Mouse (Mus musculus) forebrain, embryonic 11.5 days (tissue): ENCODE results near the gene Hmcn1. TPM values are rescaled to one million over a fixed set of nuclear protein-coding genes. Genes with fewer than 3 reads are reported as not detected.

Source experiments
- ATAC-seq: fragments of 200-750 bp; cut with Nextera tagmentation; replicated peaks from 2 replicates; pipeline ENCODE4 v1.8.0; 2017; ENCODE audit warnings: moderate TSS enrichment; ENCODE audit not compliant: low FRiP score
- DNase-seq: peaks from one replicate; pipeline ENCODE4 v3.0.0-alpha.2; 2017; ENCODE audit warnings: low spot score
- H3K27ac ChIP-seq: fragments of 300-500 bp; sonication (generic); 2 replicates; pipeline ENCODE4 v1.5.1; 2014; ENCODE audit warnings: low read depth, low read length
- H3K27me3 ChIP-seq: fragments of 300-500 bp; sonication (generic); 2 replicates; pipeline ENCODE4 v1.6.1; 2014; ENCODE audit warnings: mild to moderate bottlenecking, low read length, mixed read lengths; ENCODE audit not compliant: control insufficient read depth, insufficient read depth
- H3K36me3 ChIP-seq: fragments of 300-500 bp; sonication (generic); 2 replicates; pipeline ENCODE4 v1.6.1; 2014; ENCODE audit warnings: mild to moderate bottlenecking, low read length, moderate library complexity, mixed read lengths; ENCODE audit not compliant: control insufficient read depth, insufficient read depth
- H3K4me1 ChIP-seq: fragments of 300-500 bp; sonication (generic); replicated peaks from 2 replicates; pipeline ENCODE4 v1.6.1; 2014; ENCODE audit warnings: low read length, mixed read lengths; ENCODE audit not compliant: control insufficient read depth, insufficient read depth
- H3K4me2 ChIP-seq: fragments of 300-500 bp; sonication (generic); 2 replicates; pipeline ENCODE4 v1.6.1; 2014; ENCODE audit warnings: low read depth, mild to moderate bottlenecking, low read length, moderate library complexity, mixed read lengths; ENCODE audit not compliant: severe bottlenecking
- H3K4me3 ChIP-seq: fragments of 300-500 bp; sonication (generic); 2 replicates; pipeline ENCODE4 v1.5.1; 2014; ENCODE audit warnings: low read depth, low read length
- H3K9ac ChIP-seq: fragments of 300-500 bp; sonication (generic); 2 replicates; pipeline ENCODE4 v1.6.1; 2014; ENCODE audit warnings: low read length
- H3K9me3 ChIP-seq: fragments of 300-500 bp; sonication (generic); 2 replicates; pipeline ENCODE4 v1.6.1; 2016; ENCODE audit warnings: low read length, mixed read lengths; ENCODE audit not compliant: control insufficient read depth
- WGBS: fragments of 180-500 bp; shearing (Covaris S2); extraction: QIAGEN DNeasy Blood & Tissue Kit; methylation state at CpG from one replicate; pipeline ENCODE4 v1.1.7; 2014; 5-methylcytosine and 5-hydroxymethylcytosine counted together
- polyA plus RNA-seq: library from polyadenylated mRNA; unstranded; fragments of >200 nt; fragmentation: Nextera tagmentation; extraction: Ambion mirVana; gene quantifications from 2 replicates; pipeline ENCODE4 v1.2.1, GENCODE M21; 2014

Hmcn1 gene
- polyA plus RNA-seq, 1 experiment from 2014 or later, result 12.1 TPM

GRCm38 (mm10) chr1:150593614-150594013, 399.6 kb downstream of the Hmcn1 start:
- no peak overlapping the region for H3K4me3 ChIP-seq
- ATAC-seq, result no peak
- no peak for DNase-seq

DNA sequence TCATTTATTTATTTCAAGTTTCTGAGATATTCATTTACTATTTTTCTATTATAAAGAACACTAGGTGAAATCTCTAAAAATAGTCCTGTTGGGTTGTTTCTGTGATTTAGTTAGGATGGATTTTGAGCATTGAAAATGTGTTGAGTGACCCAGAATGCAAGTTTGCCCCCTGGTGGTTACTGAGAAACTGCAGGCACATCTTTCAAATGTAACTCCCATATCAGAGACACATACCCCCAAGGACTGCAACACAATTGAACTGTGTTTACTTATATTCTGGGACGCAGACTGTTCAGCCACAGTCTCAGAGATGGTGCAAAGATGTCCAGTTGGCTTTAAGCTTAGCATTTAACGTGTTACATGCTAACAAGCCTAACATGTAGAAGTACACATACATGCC, 402.0 kb downstream of the Hmcn1 start:
- DNase-seq (peak; percentile 57), ATAC-seq (no peak)
- H3K9me3 ChIP-seq, result no peaks in the 10 kb centered on the region
- H3K27me3 ChIP-seq, result peaks cover 3% of the 10 kb centered on the region; the same call in 1 of the 2 replicates
- H3K27ac ChIP-seq, result no peak overlapping the region
- H3K36me3 ChIP-seq, result no peaks in the 10 kb centered on the region
- H3K4me3 ChIP-seq, result no peak overlapping the region
- whole genome bisulfite sequencing, result 29% methylated on average over 2 of the region's 2 CpGs
- no peak overlapping the region for H3K9ac ChIP-seq
- no peaks in the 10 kb centered on the region; the same call in 1 of the 2 replicates for H3K4me1 ChIP-seq
- H3K4me2 ChIP-seq, result no peak overlapping the region

More at GRCm38 (mm10) chr1:150593614-150594013, 399.6 kb downstream of the Hmcn1 start:
- no peaks in the 10 kb centered on the region for H3K4me1 ChIP-seq
- peaks cover 3% of the 10 kb centered on the region; the same call in 1 of the 2 replicates for H3K27me3 ChIP-seq
- no peaks in the 10 kb centered on the region for H3K9me3 ChIP-seq
- no peak overlapping the region for H3K4me2 ChIP-seq
- no peaks in the 10 kb centered on the region for H3K36me3 ChIP-seq
- H3K27ac ChIP-seq, result no peak overlapping the region
- 92% methylated on average over 13 of the region's 13 CpGs for WGBS
- no peak overlapping the region for H3K9ac ChIP-seq

DNA sequence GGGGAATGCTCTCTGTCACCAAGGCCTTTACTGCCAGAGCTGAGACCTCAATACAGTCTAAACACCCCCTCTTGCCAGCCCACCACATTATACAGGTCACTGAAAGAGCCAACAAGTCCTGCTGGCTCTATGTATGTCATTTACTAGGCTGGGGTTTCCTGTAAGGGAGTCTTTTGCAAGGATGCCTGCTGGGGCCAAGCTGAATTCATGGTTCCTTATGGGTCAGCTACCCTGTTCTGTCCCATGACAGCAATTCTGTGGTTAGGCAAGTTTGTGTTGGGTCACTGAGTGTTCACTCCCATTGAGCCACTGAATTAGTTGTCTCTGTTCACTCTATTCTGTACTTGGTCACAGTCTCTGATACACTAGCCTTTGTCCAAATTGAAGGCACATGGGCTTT, 405.8 kb downstream of the Hmcn1 start:
- H3K4me3 ChIP-seq, result no peak overlapping the region
- no peaks in the 10 kb centered on the region for H3K9me3 ChIP-seq
- DNase-seq (no peak), ATAC-seq (peak; percentile 69)
- H3K9ac ChIP-seq, result no peak overlapping the region
- no peak overlapping the region for H3K27ac ChIP-seq
- no peaks in the 10 kb centered on the region for H3K36me3 ChIP-seq
- no peak overlapping the region for H3K4me2 ChIP-seq
- H3K4me1 ChIP-seq, result no peaks in the 10 kb centered on the region; the same call in 1 of the 2 replicates
- H3K27me3 ChIP-seq, result peaks cover 3% of the 10 kb centered on the region; the same call in 1 of the 2 replicates

DNA sequence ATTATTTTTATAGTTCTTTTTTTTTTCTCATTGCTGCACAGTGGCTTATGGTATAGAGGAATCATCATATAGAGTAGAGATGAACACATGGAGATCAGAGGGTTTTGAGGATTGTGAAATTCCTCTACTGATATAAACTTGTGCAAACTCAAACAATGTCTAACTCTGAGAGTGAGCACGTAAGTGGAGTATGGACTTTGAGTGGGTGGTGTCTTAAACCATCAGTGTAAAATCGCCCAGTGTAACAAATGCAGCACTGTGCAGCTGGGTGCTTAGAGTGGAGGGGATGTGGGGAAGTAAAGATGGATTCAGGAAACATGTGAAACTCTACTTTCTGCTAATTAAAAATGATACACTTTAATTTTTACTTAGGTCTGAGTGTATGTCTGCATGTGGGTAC, 408.8 kb downstream of the Hmcn1 start:
- ATAC-seq, result no peak
- H3K9me3 ChIP-seq, result no peaks in the 10 kb centered on the region
- H3K36me3 ChIP-seq, result no peaks in the 10 kb centered on the region
- no peak overlapping the region for H3K9ac ChIP-seq
- H3K4me3 ChIP-seq, result no peak overlapping the region
- H3K4me1 ChIP-seq, result no peaks in the 10 kb centered on the region; the same call in 1 of the 2 replicates
- H3K27me3 ChIP-seq, result no peaks in the 10 kb centered on the region
- H3K4me2 ChIP-seq, result no peak overlapping the region
- no peak overlapping the region for H3K27ac ChIP-seq
- WGBS, result 85% methylated on average over 2 of the region's 2 CpGs
- DNase-seq, result no peak

DNA sequence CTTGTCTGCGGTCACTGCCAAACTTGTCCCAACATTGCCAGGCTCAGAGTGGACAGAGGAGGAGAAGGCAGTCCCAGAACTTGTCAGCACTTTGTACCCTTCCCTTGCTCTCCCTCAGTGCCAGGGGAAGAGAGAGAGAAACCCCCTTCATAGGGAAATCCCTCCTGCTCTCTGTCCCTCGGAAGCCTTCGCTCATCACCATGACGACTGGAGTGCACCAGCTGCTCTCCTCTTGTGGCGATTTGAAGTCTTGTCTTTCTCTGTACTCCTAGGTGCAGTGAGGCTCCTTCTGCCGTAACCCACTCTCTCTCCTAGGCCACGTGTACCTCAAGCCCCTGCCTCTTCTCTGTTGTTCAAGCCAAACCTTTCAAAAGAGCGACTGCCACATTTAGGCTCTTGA, 409.5 kb downstream of the Hmcn1 start:
- Histone ChIP-seq H3K4me2 (no peak overlapping the region), H3K27me3 (no peaks in the 10 kb centered on the region), H3K4me1 (no peaks in the 10 kb centered on the region; the same call in 1 of the 2 replicates), H3K9me3 (no peaks in the 10 kb centered on the region), H3K4me3 (no peak overlapping the region), H3K36me3 (no peaks in the 10 kb centered on the region), H3K9ac (no peak overlapping the region), H3K27ac (no peak overlapping the region)
- no peak for DNase-seq
- no peak; the same call in 1 of the 2 replicates for ATAC-seq
- WGBS, result 41% methylated on average over 8 of the region's 8 CpGs

GRCm38 (mm10) chr1:150580561-150580960, 412.7 kb downstream of the Hmcn1 start:
- DNase-seq, result no peak
- no peak overlapping the region for H3K27ac ChIP-seq
- no peak overlapping the region for H3K4me2 ChIP-seq
- H3K27me3 ChIP-seq, result no peaks in the 10 kb centered on the region
- no peak for ATAC-seq
- 91% methylated on average over 7 of the region's 7 CpGs for WGBS
- H3K4me3 ChIP-seq, result no peak overlapping the region
- H3K9me3 ChIP-seq, result no peaks in the 10 kb centered on the region
- no peak overlapping the region for H3K9ac ChIP-seq
- no peaks in the 10 kb centered on the region for H3K36me3 ChIP-seq
- H3K4me1 ChIP-seq, result no peaks in the 10 kb centered on the region

DNA sequence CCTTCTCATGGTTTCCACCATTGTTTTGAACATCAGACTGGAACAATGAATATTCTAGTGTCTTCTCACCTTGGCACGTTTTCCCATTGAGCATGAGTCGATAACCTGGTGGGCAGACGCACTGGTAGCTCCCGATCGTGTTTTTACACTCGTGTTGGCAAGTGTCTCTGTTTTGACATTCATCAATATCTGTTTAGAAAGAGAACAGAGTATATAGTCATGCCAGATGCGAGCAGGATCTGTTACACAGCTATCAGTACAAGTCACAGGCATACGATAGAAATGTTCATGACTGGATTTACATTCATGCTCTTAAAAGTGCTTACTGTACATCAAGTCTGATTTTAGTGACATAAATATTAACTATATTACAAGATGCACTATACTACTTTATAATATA, 419.8 kb downstream of the Hmcn1 start:
- DNase-seq (no peak), ATAC-seq (no peak)
- H3K36me3 ChIP-seq, result no peaks in the 10 kb centered on the region
- H3K4me3 ChIP-seq, result no peak overlapping the region
- no peaks in the 10 kb centered on the region for H3K9me3 ChIP-seq
- H3K9ac ChIP-seq, result no peak overlapping the region
- no peaks in the 10 kb centered on the region for H3K4me1 ChIP-seq
- H3K27me3 ChIP-seq, result no peaks in the 10 kb centered on the region
- H3K27ac ChIP-seq, result no peak overlapping the region
- 94% methylated on average over 8 of the region's 8 CpGs for WGBS
- no peak overlapping the region for H3K4me2 ChIP-seq

- Histone ChIP-seq H3K27me3 (no peaks in the 10 kb centered on the region), H3K27ac (no peak overlapping the region), H3K4me3 (no peak overlapping the region), H3K36me3 (no peaks in the 10 kb centered on the region), H3K4me1 (no peaks in the 10 kb centered on the region), H3K4me2 (no peak overlapping the region), H3K9me3 (no peaks in the 10 kb centered on the region), H3K9ac (no peak overlapping the region)
- DNase-seq (no peak), ATAC-seq (0 out of 2 replicates have a peak, but pooled peaks have one; percentile 45)
- WGBS, result 13% methylated on average over 4 of the region's 4 CpGs
Measured at GRCm38 (mm10) chr1:150570562-150571156, 422.6 kb downstream of the Hmcn1 start.
